Mouse (Mus musculus) heart, adult 2 months (tissue): ENCODE results near the gene Tmem151b.

Experiments
- CTCF ChIP-seq: fragments of 200-600 bp; IDR thresholded peaks from 2 replicates; pipeline ENCODE4 v1.8.1; 2022; ENCODE audit warnings: antibody characterized with exemption, mild to moderate bottlenecking, moderate library complexity
- EP300 ChIP-seq: fragments of 200-500 bp; IDR thresholded peaks from 2 replicates; pipeline ENCODE4 v1.6.1; 2011; ENCODE audit warnings: low read depth, low read length, control low read depth; ENCODE audit not compliant: insufficient read depth
- POLR2A ChIP-seq: fragments of 200-500 bp; IDR thresholded peaks from 2 replicates; pipeline ENCODE4 v1.6.1; 2011; ENCODE audit warnings: mild to moderate bottlenecking, low read depth, low read length, control low read depth; ENCODE audit not compliant: insufficient read depth

DNA sequence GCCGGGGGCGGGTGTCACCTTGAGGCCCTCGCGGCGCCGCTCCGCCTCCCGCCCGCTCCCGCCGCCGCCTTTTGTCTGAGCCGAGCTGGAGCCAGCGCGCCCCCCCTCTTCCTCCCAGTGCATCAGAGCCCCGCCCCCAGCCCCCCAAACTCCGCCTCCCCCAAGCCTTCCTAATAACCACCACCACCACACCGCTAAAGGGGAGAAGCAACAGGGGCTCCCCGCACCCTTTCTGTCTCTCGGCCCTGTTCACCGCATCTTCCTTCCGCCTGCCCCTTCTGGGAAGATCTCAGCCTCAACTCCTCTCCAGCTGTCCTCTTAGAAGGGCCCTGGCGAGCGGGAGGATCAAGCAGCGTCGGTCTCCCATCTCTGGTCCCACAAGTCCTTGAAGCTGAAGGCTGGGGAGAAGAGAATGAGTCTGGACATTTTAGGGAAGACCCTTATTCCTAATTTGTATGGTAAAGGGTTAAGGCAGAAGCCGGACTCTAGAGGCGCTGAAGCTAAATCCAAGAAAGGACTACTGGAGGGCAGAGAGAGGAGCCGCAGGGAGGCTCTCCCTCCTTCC lies at the start of gene Tmem151b:
- TF ChIP-seq POLR2A (no peak), CTCF (no peak), EP300 (no peak)
